Mouse (Mus musculus): ENCODE measurements around the gene Rps27. TPM values are rescaled to one million over a fixed set of nuclear protein-coding genes. Genes with fewer than 3 reads are reported as not detected.

Gene Rps27
- total RNA-seq, 1 experiment from 2014 or later, result 5,955 TPM

DNA sequence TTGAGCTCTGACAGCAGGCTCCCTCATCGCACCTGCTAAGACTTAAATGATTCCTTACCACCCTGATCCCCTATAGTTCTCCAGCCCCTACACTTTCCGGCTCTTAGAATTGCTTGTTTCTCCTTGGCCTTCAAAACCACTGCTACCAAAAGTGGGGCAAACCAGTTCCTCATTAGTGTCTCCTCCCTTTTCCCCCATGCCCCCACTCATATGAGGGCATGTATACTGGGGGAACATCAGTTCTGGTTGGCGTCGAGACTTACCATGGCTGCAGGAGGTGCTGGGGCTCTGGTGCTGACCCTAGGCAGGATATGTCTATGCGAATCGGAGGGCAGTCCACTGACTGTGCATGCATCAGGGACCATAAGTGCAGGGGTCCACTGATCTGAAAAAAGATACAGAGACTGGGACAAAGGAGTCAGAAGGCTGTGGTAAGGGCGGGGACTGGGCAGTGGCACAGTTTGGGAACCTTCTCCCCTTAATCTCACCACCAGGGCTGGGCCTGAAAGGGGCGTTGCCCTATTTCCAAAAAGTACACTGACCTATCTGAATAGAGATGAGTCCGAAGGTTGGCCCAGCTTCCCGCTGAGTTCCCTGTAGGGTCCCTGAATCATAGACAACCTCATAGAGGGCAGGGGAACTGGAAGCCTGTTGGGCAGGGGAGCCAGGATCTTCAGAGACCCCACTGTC lies 28.4 kb upstream of the Rps27 start:
- no peak for ATAC-seq (replicated peaks; ENCODE audit: insufficient number of reproducible peaks, low FRiP score, low TSS enrichment, poor library complexity, severe bottlenecking)

DNA sequence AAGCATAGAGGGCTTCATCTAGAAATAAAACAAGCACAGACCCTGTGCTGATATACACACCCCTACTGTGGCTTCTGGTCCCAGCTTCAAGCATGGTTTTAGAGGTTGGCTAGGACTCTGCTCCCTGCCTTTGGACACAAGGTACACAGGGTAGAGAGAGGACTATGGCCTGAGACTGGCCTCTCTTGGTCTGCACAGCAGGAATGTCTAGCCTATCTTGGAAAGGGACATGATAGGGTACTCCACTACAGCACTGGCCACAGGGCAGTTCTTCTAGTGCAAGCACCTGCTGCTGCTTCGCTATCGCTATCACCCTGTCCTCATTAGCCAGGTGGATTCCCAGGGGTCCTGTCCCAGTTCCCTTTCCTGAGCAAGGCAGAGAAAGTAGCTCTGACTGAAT lies 27.8 kb upstream of the Rps27 start:
- no peak for ATAC-seq (replicated peaks; ENCODE audit: insufficient number of reproducible peaks, low FRiP score, low TSS enrichment, poor library complexity, severe bottlenecking)

- ATAC-seq (replicated peaks; ENCODE audit: insufficient number of reproducible peaks, low FRiP score, low TSS enrichment, poor library complexity, severe bottlenecking), result peak; percentile 99
Measured at GRCm38 (mm10) chr3:90231507-90232333, 18.3 kb upstream of the Rps27 start, which contains the start of gene Jtb. Gene Jtb (plus strand): TSS chr3:90231597.

GRCm38 (mm10) chr3:90231075-90231474 lies 17.6 kb upstream of the Rps27 start:
- ATAC-seq (replicated peaks; ENCODE audit: insufficient number of reproducible peaks, low FRiP score, low TSS enrichment, poor library complexity, severe bottlenecking), result peak; percentile 36

DNA sequence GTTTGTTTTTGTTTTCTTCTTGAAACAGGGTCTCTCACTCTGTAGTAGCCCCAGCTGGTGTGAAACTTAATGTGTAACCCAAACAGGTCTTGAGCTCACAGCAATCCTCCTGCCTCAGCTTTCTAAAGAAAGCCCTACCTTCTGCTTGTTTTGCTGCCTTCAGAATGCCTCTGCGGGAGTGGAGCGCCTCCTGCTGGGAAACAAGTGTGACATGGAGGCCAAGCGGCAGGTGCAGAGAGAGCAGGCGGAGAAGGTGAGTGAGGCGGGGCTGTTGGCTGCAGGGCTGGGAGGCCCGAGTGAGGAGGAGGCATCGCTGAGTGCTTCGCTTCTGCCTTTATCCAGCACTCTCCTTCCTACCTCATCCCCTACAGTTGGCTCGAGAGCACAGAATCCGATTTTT lies 10.9 kb upstream of the Rps27 start:
- no peak for ATAC-seq (replicated peaks; ENCODE audit: insufficient number of reproducible peaks, low FRiP score, low TSS enrichment, poor library complexity, severe bottlenecking)

GRCm38 (mm10) chr3:90222941-90223340 lies 9.5 kb upstream of the Rps27 start:
- no peak for ATAC-seq (replicated peaks; ENCODE audit: insufficient number of reproducible peaks, low FRiP score, low TSS enrichment, poor library complexity, severe bottlenecking)

GRCm38 (mm10) chr3:90222455-90222854 lies 9.0 kb upstream of the Rps27 start:
- no peak for ATAC-seq (replicated peaks; ENCODE audit: insufficient number of reproducible peaks, low FRiP score, low TSS enrichment, poor library complexity, severe bottlenecking)

- no peak for ATAC-seq (replicated peaks; ENCODE audit: insufficient number of reproducible peaks, low FRiP score, low TSS enrichment, poor library complexity, severe bottlenecking)
Measured at GRCm38 (mm10) chr3:90221123-90221522, 7.7 kb upstream of the Rps27 start.

DNA sequence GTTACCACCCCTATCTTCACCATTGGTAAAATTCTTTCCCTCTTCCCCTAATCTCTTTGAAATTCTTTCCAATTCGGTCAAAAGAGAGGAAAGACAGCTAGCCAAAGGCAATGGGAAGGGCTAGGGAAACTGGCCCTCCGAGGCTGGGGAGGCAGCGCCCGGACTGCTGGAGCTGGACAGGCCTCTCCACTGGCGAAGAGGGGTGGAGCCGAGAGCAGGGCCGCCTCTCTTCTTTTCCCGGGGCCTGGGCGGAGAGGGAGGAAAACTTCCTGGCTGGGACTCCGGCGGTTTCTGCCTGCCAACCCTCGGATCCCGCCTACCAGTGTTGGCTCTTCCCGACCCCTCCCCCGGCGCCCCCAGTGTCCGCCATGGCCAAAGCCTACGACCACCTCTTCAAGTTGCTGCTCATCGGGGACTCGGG lies 7.1 kb upstream of the Rps27 start:
- ATAC-seq (replicated peaks; ENCODE audit: insufficient number of reproducible peaks, low FRiP score, low TSS enrichment, poor library complexity, severe bottlenecking), result no peak

- peak; percentile 48; the same call in 1 of the 2 replicates for ATAC-seq (replicated peaks; ENCODE audit: insufficient number of reproducible peaks, low FRiP score, low TSS enrichment, poor library complexity, severe bottlenecking)
Measured at GRCm38 (mm10) chr3:90220088-90220487, 6.6 kb upstream of the Rps27 start.

DNA sequence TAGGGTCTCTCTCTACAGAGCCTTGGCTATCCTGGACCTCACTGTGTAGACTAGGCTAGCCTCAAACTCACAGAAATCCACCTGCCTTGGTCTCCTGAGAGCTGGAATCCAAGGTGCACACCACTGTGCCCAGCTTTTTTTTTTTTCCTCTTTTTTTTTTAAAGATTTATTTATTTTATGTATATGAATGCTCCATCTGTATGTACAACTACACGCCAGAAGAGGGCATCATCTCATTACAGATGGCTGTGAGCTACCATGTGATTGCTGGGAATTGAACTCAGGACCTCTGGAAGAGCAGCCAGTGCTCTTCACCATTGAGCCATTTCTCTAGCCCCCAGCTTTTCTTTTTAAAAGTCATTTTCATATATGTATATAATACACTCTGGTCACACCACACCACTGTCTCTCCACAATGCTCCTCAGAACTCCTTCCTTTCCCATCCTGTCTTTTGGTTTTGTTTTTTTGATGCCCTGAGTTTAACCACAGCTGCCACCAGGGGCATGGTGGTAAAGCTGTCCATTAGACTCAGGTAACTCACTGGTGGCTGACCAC lies 2.5 kb upstream of the Rps27 start:
- ATAC-seq (replicated peaks; ENCODE audit: insufficient number of reproducible peaks, low FRiP score, low TSS enrichment, poor library complexity, severe bottlenecking), result no peak

GRCm38 (mm10) chr3:90213956-90214684 lies 669 bp upstream of the Rps27 start:
- no peak for ATAC-seq (replicated peaks; ENCODE audit: insufficient number of reproducible peaks, low FRiP score, low TSS enrichment, poor library complexity, severe bottlenecking)

DNA sequence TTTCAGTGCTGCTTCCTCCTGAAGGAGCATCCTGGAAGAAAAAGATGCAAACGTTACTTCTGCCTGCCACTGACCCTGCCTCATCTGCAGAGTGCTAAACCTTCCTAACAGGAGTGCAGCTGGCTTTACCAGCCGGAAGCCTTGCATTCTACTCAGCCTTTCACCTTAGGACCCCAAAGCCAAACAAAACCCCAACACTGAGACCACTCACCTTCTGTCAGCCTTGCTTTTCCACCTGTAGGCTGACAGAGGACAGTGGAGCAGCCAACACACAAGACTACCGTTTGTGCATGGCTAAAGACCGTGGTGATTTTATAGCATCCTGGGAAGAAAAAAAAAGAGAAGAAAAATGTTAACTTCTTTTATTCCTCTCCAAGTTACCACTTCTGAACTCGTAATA lies 728 bp downstream of the Rps27 start:
- no peak for ATAC-seq (replicated peaks; ENCODE audit: insufficient number of reproducible peaks, low FRiP score, low TSS enrichment, poor library complexity, severe bottlenecking)

GRCm38 (mm10) chr3:90211475-90212398 lies 1.7 kb downstream of the Rps27 start:
- no peak for ATAC-seq (replicated peaks; ENCODE audit: insufficient number of reproducible peaks, low FRiP score, low TSS enrichment, poor library complexity, severe bottlenecking)

- no peak for ATAC-seq (replicated peaks; ENCODE audit: insufficient number of reproducible peaks, low FRiP score, low TSS enrichment, poor library complexity, severe bottlenecking)
Measured at GRCm38 (mm10) chr3:90209908-90210566, 3.4 kb downstream of the Rps27 start.

DNA sequence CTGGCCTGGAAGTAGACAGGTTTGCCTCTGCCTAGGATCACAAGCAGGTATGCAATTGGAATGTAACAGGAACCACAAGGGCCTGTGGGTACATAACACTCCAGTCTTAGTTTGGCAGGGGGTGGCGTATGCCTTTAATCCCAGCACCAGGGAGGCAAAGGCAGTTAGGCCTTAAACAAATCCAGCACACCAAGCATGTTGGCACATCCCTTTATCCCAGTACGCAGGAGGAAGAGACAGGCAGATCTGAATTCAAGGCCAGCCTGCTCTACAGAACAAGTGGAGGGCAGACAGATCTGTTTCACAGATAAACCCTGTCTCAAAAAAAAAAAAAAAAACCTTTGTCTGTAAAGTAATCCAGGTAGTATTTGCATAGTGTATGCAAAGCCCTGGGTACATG lies 4.8 kb downstream of the Rps27 start:
- ATAC-seq (replicated peaks; ENCODE audit: insufficient number of reproducible peaks, low FRiP score, low TSS enrichment, poor library complexity, severe bottlenecking), result no peak

DNA sequence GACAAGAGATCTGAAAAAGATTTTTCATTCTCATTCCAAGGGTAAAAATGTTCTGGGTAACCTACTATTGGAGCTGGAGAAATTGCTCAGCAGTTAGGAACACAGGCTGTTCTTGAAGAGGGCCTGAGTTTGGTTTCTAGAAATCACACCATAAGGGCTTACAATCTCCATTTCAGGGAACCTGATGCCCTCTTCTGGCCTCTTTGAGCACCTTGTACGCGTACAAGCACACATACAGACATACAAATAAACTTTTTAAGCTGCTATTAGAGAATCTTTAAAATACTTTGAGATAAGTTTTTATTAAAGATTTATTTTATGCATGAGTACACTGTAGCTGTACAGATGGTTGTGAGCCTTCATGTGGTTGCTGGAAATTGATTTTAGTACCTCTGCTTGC lies 8.9 kb downstream of the Rps27 start:
- no peak for ATAC-seq (replicated peaks; ENCODE audit: insufficient number of reproducible peaks, low FRiP score, low TSS enrichment, poor library complexity, severe bottlenecking)

GRCm38 (mm10) chr3:90203619-90204018 lies 9.8 kb downstream of the Rps27 start:
- ATAC-seq (replicated peaks; ENCODE audit: insufficient number of reproducible peaks, low FRiP score, low TSS enrichment, poor library complexity, severe bottlenecking), result no peak

Measured in monocyte, adult 5-6 weeks (primary cell).